Mouse (Mus musculus): ENCODE data around the gene Nrip2. TPM values are rescaled to one million over a fixed set of nuclear protein-coding genes. Genes with fewer than 3 reads are reported as not detected.

Nrip2 gene
- polyA plus RNA-seq, 1 experiment, result 0.59 TPM

DNA sequence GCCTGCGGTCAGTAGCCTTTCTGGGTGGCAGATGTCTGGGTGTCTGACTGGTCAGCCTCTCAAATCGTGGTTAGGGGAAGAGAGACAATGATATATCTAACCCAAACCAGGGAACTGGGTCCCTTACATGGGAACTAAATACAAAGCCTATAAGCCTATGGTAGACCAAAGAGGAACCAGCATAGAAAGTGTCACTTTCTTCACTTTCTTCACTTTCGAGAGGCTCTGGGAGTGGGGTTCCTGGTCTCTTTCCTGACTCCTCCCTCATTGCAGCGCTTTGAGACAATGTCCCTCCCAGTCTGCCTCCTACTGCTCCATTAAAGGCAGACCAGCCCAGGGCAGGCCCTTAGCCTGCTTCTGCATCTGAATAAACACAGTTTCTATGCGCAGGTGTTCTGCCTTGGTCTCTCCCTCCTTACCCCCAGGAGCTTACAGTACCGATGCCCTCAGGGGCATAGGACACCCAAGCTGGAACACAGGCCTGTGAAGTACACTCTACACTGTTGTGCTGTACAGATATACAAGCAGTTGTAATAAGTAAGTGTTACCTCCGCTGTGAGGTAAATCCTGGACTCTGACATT, 9.5 kb downstream of the Nrip2 start:
- WGBS, result 97% methylated on average over 7 of the region's 7 CpGs

DNA sequence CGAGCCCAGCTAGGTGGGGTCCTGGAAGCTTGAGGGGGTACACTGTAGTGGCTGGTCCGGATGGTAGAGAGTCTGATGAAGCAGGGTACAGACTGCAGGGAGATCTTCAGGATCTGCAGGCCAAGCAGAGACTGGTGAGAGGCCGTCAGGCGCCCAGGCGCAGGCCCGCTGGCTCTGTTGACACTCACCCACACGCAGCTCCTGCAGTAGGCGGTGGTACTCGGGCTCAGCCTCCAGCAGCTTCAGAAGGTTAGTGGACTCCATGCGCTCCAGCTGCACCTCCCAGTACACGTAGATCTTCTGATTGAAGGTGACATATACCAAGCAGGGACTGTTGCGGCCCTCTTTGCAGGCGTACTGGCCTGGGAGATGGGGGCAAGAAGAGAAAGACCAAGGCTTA, 11.2 kb downstream of the Nrip2 start:
- no peak for TF ChIP-seq POLR2A (IDR thresholded peaks at IDR 0.05; ENCODE audit: control insufficient read depth, extremely low read depth, insufficient read depth, low read length, poor library complexity)
- no peak for TF ChIP-seq CTCF (IDR thresholded peaks at IDR 0.05; ENCODE audit: borderline replicate concordance, control insufficient read depth, extremely low read depth, insufficient read depth, low read length, poor library complexity)
- no peak overlapping the region for H3K27ac ChIP-seq (ENCODE audit: control insufficient read depth, insufficient read depth, low read length)
- H3K27me3 ChIP-seq (ENCODE audit: control insufficient read depth, insufficient read depth, low read length), result no peaks in the 10 kb centered on the region
- H3K4me1 ChIP-seq (replicated peaks; ENCODE audit: control insufficient read depth, insufficient read depth, low read length), result no peaks in the 10 kb centered on the region
- 96% methylated on average over 13 of the region's 13 CpGs for WGBS
- H3K36me3 ChIP-seq (ENCODE audit: control insufficient read depth, insufficient read depth, low read length), result peaks cover 25% of the 10 kb centered on the region
- no peak for DNase-seq
- H3K4me3 ChIP-seq (ENCODE audit: control insufficient read depth, insufficient read depth, low read length), result no peak overlapping the region

More for the DNA sequence above, 9.5 kb downstream of the Nrip2 start:
- TF ChIP-seq CTCF (IDR thresholded peaks at IDR 0.05; ENCODE audit: borderline replicate concordance, control insufficient read depth, extremely low read depth, insufficient read depth, low read length, poor library complexity) (no peak), POLR2A (IDR thresholded peaks at IDR 0.05; ENCODE audit: control insufficient read depth, extremely low read depth, insufficient read depth, low read length, poor library complexity) (no peak)
- Histone ChIP-seq H3K4me3 (ENCODE audit: control insufficient read depth, insufficient read depth, low read length) (no peak overlapping the region), H3K27ac (ENCODE audit: control insufficient read depth, insufficient read depth, low read length) (no peak overlapping the region), H3K36me3 (ENCODE audit: control insufficient read depth, insufficient read depth, low read length) (peaks cover 25% of the 10 kb centered on the region), H3K27me3 (ENCODE audit: control insufficient read depth, insufficient read depth, low read length) (no peaks in the 10 kb centered on the region), H3K4me1 (replicated peaks; ENCODE audit: control insufficient read depth, insufficient read depth, low read length) (no peaks in the 10 kb centered on the region)
- DNase-seq, result no peak

DNA sequence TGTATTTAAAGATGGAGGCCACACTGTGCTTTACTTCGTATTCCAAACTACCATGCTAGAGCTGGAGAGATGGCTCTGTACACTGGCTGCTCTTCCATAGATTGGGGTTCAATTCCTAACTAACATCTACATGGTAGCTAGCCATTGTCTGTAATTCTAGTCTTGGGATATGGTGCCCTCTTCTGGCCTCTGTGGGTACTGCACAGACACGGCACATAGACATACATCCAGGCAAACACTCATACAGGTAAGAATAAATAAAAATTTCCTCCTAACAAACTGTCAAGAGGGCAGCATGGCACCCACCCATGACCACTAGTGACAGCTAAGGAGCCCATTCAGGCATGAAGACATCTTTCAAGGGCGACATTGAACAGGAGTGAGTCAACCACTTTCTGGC, 12.0 kb downstream of the Nrip2 start:
- Histone ChIP-seq H3K36me3 (ENCODE audit: control insufficient read depth, insufficient read depth, low read length) (peaks cover 25% of the 10 kb centered on the region), H3K4me3 (ENCODE audit: control insufficient read depth, insufficient read depth, low read length) (no peak overlapping the region), H3K4me1 (replicated peaks; ENCODE audit: control insufficient read depth, insufficient read depth, low read length) (no peaks in the 10 kb centered on the region), H3K27ac (ENCODE audit: control insufficient read depth, insufficient read depth, low read length) (no peak overlapping the region), H3K27me3 (ENCODE audit: control insufficient read depth, insufficient read depth, low read length) (no peaks in the 10 kb centered on the region)
- DNase-seq, result peak; percentile 80
- 42% methylated on average over 3 of the region's 3 CpGs for WGBS
- no peak for TF ChIP-seq CTCF (IDR thresholded peaks at IDR 0.05; ENCODE audit: borderline replicate concordance, control insufficient read depth, extremely low read depth, insufficient read depth, low read length, poor library complexity)
- no peak for TF ChIP-seq POLR2A (IDR thresholded peaks at IDR 0.05; ENCODE audit: control insufficient read depth, extremely low read depth, insufficient read depth, low read length, poor library complexity)

DNA sequence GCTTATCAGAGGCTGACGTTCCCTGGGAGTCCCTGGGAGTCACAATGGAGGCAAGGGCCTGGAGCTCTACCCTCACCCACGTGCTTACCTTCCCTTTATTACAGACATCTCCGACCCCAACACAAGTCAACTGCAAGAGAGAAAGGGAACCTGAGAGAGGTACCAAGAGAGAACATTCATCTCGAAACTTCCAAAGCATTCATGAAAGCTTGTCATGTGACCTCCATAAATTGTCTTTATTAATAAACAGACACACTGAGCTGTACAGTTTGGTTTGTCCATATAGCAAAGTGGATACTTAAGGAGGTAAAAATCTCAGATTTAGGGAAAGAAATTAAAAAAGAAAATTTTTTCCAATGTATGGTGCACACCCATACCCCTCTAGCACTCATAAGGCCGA, 17.1 kb downstream of the Nrip2 start:
- no peak for DNase-seq
- H3K36me3 ChIP-seq (ENCODE audit: control insufficient read depth, insufficient read depth, low read length), result peaks cover 6% of the 10 kb centered on the region; the same call in 1 of the 2 replicates
- 95% methylated on average over 5 of the region's 5 CpGs for WGBS

DNA sequence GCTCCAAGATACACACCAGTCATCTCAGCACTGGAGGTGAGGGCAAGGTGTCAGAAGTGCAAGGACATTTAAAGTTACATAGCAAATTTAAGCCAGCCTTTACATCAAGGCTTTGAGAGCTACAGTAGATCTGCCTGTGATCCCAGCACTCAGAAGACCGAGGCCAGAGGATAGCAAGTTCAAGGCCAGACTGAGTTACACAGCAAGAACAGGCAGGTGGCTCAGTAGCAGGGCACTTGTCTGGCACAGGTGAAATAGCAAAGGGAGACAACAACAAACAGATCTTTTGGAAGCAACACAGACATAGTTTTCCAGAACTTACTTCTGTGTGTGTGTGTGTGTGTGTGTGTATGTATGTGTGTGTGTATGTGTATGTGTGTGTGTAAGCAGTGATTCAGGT, 19.0 kb downstream of the Nrip2 start:
- WGBS, result 98% methylated on average over 1 of the region's 1 CpGs
- H3K36me3 ChIP-seq (ENCODE audit: control insufficient read depth, insufficient read depth, low read length), result no peaks in the 10 kb centered on the region
- H3K27me3 ChIP-seq (ENCODE audit: control insufficient read depth, insufficient read depth, low read length), result no peaks in the 10 kb centered on the region
- H3K4me1 ChIP-seq (replicated peaks; ENCODE audit: control insufficient read depth, insufficient read depth, low read length), result no peaks in the 10 kb centered on the region
- no peak overlapping the region for H3K4me3 ChIP-seq (ENCODE audit: control insufficient read depth, insufficient read depth, low read length)
- DNase-seq, result no peak
- TF ChIP-seq POLR2A (IDR thresholded peaks at IDR 0.05; ENCODE audit: control insufficient read depth, extremely low read depth, insufficient read depth, low read length, poor library complexity) (no peak), CTCF (IDR thresholded peaks at IDR 0.05; ENCODE audit: borderline replicate concordance, control insufficient read depth, extremely low read depth, insufficient read depth, low read length, poor library complexity) (no peak)
- no peak overlapping the region for H3K27ac ChIP-seq (ENCODE audit: control insufficient read depth, insufficient read depth, low read length)

More for the DNA sequence above, 17.1 kb downstream of the Nrip2 start:
- no peak overlapping the region for H3K4me3 ChIP-seq (ENCODE audit: control insufficient read depth, insufficient read depth, low read length)
- TF ChIP-seq POLR2A (IDR thresholded peaks at IDR 0.05; ENCODE audit: control insufficient read depth, extremely low read depth, insufficient read depth, low read length, poor library complexity), result no peak
- no peak for TF ChIP-seq CTCF (IDR thresholded peaks at IDR 0.05; ENCODE audit: borderline replicate concordance, control insufficient read depth, extremely low read depth, insufficient read depth, low read length, poor library complexity)
- H3K4me1 ChIP-seq (replicated peaks; ENCODE audit: control insufficient read depth, insufficient read depth, low read length), result no peaks in the 10 kb centered on the region
- no peak overlapping the region for H3K27ac ChIP-seq (ENCODE audit: control insufficient read depth, insufficient read depth, low read length)
- no peaks in the 10 kb centered on the region for H3K27me3 ChIP-seq (ENCODE audit: control insufficient read depth, insufficient read depth, low read length)

DNA sequence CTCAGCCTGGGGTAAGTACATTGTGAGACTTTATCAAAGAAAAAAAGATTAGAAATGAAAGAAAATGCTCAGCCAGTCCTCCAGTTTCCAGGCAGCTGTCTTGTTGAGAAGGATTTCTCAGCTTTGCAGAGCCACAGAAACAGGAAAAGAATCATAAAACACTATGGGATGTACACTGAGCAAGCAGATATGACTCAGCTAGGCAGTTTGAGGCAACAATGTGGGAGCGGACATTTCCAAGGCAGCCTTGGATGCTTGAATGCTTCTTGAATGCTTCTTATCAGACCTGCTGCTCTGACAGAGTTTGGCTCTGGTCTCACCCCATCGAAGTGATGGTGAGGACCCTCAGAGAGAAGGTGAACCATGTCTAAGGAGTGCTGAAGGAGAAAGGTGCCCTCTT, 21.9 kb downstream of the Nrip2 start:
- TF ChIP-seq POLR2A (IDR thresholded peaks at IDR 0.05; ENCODE audit: control insufficient read depth, extremely low read depth, insufficient read depth, low read length, poor library complexity), result no peak
- Histone ChIP-seq H3K36me3 (ENCODE audit: control insufficient read depth, insufficient read depth, low read length) (no peaks in the 10 kb centered on the region), H3K4me1 (replicated peaks; ENCODE audit: control insufficient read depth, insufficient read depth, low read length) (peaks cover 2% of the 10 kb centered on the region), H3K27me3 (ENCODE audit: control insufficient read depth, insufficient read depth, low read length) (no peaks in the 10 kb centered on the region), H3K27ac (ENCODE audit: control insufficient read depth, insufficient read depth, low read length) (no peak overlapping the region), H3K4me3 (ENCODE audit: control insufficient read depth, insufficient read depth, low read length) (no peak overlapping the region)
- WGBS, result 80% methylated on average over 2 of the region's 2 CpGs
- DNase-seq, result no peak

DNA sequence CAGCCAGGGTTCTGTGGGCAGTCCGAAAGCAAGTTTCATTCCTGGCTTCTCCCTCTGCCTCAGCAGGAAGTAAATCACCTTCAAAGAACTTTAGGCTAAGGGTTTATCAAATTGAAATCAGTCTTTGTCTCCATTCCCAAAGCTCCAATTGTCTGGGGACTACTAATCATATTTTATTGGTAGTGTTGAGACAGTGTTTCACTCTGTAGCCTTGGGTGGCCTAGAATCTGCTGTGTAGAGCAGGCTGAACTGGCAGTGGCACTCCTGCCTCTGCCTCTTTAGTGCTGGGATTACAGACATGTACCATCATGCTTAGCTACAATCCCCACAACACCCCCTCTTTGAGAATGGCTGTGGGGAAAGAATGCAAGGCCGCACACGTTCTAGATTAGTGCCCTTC, 22.4 kb downstream of the Nrip2 start:
- Histone ChIP-seq H3K4me3 (ENCODE audit: control insufficient read depth, insufficient read depth, low read length) (no peak overlapping the region), H3K27me3 (ENCODE audit: control insufficient read depth, insufficient read depth, low read length) (no peaks in the 10 kb centered on the region), H3K36me3 (ENCODE audit: control insufficient read depth, insufficient read depth, low read length) (no peaks in the 10 kb centered on the region), H3K27ac (ENCODE audit: control insufficient read depth, insufficient read depth, low read length) (no peak overlapping the region), H3K4me1 (replicated peaks; ENCODE audit: control insufficient read depth, insufficient read depth, low read length) (peaks cover 2% of the 10 kb centered on the region)
- 93% methylated on average over 3 of the region's 3 CpGs for WGBS
- DNase-seq, result no peak
- TF ChIP-seq CTCF (IDR thresholded peaks at IDR 0.05; ENCODE audit: borderline replicate concordance, control insufficient read depth, extremely low read depth, insufficient read depth, low read length, poor library complexity), result no peak
- no peak for TF ChIP-seq POLR2A (IDR thresholded peaks at IDR 0.05; ENCODE audit: control insufficient read depth, extremely low read depth, insufficient read depth, low read length, poor library complexity)
